Mouse (Mus musculus) adrenal gland, postnatal 4 days (tissue): Measurements from ENCODE around the gene Pnrc2. TPM values are rescaled to one million over a fixed set of nuclear protein-coding genes. Genes with fewer than 3 reads are reported as not detected.

Experiments used
- DNase-seq, 2 experiments: peaks; one replicate each; pipeline ENCODE4 v3.0.0; 2021 to 2022; ENCODE audit warnings: low spot score in 2 of 2, mixed read lengths in 2 of 2
- total RNA-seq, 2 experiments: library from RNA; stranded (reverse); gene quantifications; 2 replicates each; pipeline ENCODE4 v1.2.3; 2021

Pnrc2 gene
- total RNA-seq, 2 experiments from 2014 or later: 152 to 159 TPM

- DNase-seq: no peak
Observed at GRCm38 (mm10) chr4:135832070-135832469, 41.6 kb downstream of the Pnrc2 start.

- DNase-seq: peak; percentile 57 to 72
Observed at GRCm38 (mm10) chr4:135828491-135828890, 45.2 kb downstream of the Pnrc2 start.

GRCm38 (mm10) chr4:135824254-135824653, 49.4 kb downstream of the Pnrc2 start:
- no peak for DNase-seq

- no peak for DNase-seq
Observed at GRCm38 (mm10) chr4:135823298-135823697, 50.4 kb downstream of the Pnrc2 start.

GRCm38 (mm10) chr4:135821772-135822171, 51.9 kb downstream of the Pnrc2 start:
- DNase-seq: no peak

Other genes with a start within 250 kb of the Pnrc2 start
- gene Ifnlr1, start 187.6 kb downstream of the Pnrc2 start, total RNA-seq: 1 to 10 TPM in 1 of 2 experiments, under 1 TPM in 1; 0.68 to 1.1 TPM
- 1 to 10 TPM; 3.7 to 3.8 TPM for gene Il22ra1, start 145.7 kb downstream of the Pnrc2 start, total RNA-seq
- 1 to 10 TPM; 3.5 to 9.2 TPM for gene Myom3, start 114.1 kb downstream of the Pnrc2 start, total RNA-seq
- gene Srsf10, start 18.1 kb downstream of the Pnrc2 start, total RNA-seq: 100 to 1,000 TPM; 145 to 183 TPM
- 1 to 10 TPM; 3.8 to 4.1 TPM for gene Cnr2, start 21.5 kb upstream of the Pnrc2 start, total RNA-seq
- gene Fuca1, start 46.9 kb upstream of the Pnrc2 start, total RNA-seq: 10 to 100 TPM; 88.2 to 99.0 TPM
- 10 to 100 TPM; 48.9 to 65.6 TPM for gene Hmgcl, start 72.6 kb upstream of the Pnrc2 start, total RNA-seq
- 10 to 100 TPM; 17.7 to 24.6 TPM for gene Gale, start 89.9 kb upstream of the Pnrc2 start, total RNA-seq
- 10 to 100 TPM; 64.7 to 65.4 TPM for gene Lypla2, start 98.8 kb upstream of the Pnrc2 start, total RNA-seq
- gene Pithd1, start 113.4 kb upstream of the Pnrc2 start, total RNA-seq: 10 to 100 TPM; 35.2 to 39.2 TPM
- gene Eloa, start 147.9 kb upstream of the Pnrc2 start, total RNA-seq: 10 to 100 TPM; 50.6 to 50.7 TPM
- 100 to 1,000 TPM; 700 to 707 TPM for gene Rpl11, start 179.6 kb upstream of the Pnrc2 start, total RNA-seq